Mouse (Mus musculus): ENCODE measurements around the gene Efcab9. TPM values are rescaled to one million over a fixed set of nuclear protein-coding genes. Genes with fewer than 3 reads are reported as not detected.
"Not testable (repeated sequence)": the region's sequence is repeated elsewhere in the genome, so short reads cannot be mapped to it uniquely, and the experiment has no call there.

Gene Efcab9
- total and polyA plus RNA-seq, 3 experiments, result 0.25 to 1.5 TPM; not detected in 1

GRCm38 (mm10) chr11:32514853-32515252 lies 17.0 kb downstream of the Efcab9 start:
- H3K9me3 ChIP-seq (replicated peaks; ENCODE audit: low read length); dilution Hi-C loops (cut with MboI; ENCODE audit: extremely low pct_ligation_motif_present, extremely low pct_unique_long_range_greater_than_20kb, low sequenced_read_pairs); H3K79me2 ChIP-seq (replicated peaks; ENCODE audit: control insufficient read depth, extremely low read depth, insufficient read depth, poor library complexity, severe bottlenecking); H3K4me3 ChIP-seq (replicated peaks in 1 of 3; ENCODE audit: low read depth in 2 of 3, low read length in 2 of 3, poor library complexity in 1 of 3); H3K4me2 ChIP-seq (ENCODE audit: insufficient read depth, low read depth, poor library complexity, severe bottlenecking); H3K27ac ChIP-seq (ENCODE audit: insufficient read depth, low read depth); H3K27me3 ChIP-seq (replicated peaks); in situ Hi-C loops (cut with MboI; ENCODE audit: low pct_ligation_motif_present, low pct_unique_long_range_greater_than_20kb, low sequenced_read_pairs); DNase-seq (ENCODE audit: extremely low read depth); H3K9ac ChIP-seq (ENCODE audit: insufficient read depth, low read depth): not testable (repeated sequence)
- Histone ChIP-seq H3K36me3 (replicated peaks in 1 of 2; ENCODE audit: control insufficient read depth in 1 of 2, insufficient read depth in 1 of 2, low read length in 1 of 2) (peaks cover 0 to 20% of the 10 kb centered on the region in 2 experiments), H3K4me1 (ENCODE audit: control insufficient read depth in 1 of 2, insufficient read depth in 2 of 2) (peaks cover 0 to 23% of the 10 kb centered on the region in 2 experiments; a peak in 2 of 4 replicates)
- TF ChIP-seq ZNF384 (IDR thresholded peaks at IDR 0.05; ENCODE audit: low read depth, low read length), result peak; percentile 71

GRCm38 (mm10) chr11:32510930-32511329 lies 21.0 kb downstream of the Efcab9 start:
- TF ChIP-seq SMC3 (IDR thresholded peaks at IDR 0.05; ENCODE audit: low read depth, low read length), result peak; percentile 48
- 0 out of 2 replicates have a peak, but pooled peaks have one; percentile 18 for TF ChIP-seq MYC (IDR thresholded peaks at IDR 0.05; ENCODE audit: low read depth, low read length)
- TF ChIP-seq USF2 (conservative IDR thresholded peaks at IDR 0.05; ENCODE audit: low read depth, low read length), result no peak
- TF ChIP-seq RAD21 (IDR thresholded peaks at IDR 0.05; ENCODE audit: low read depth, low read length), result peak; percentile 23
- TF ChIP-seq CTCF (conservative IDR thresholded peaks at IDR 0.05 in 1 of 2, IDR thresholded peaks at IDR 0.05 in 1 of 2; ENCODE audit: low read depth in 2 of 2, low read length in 2 of 2), result peak in 1 of 2 experiments; percentile 54; a peak in 2 of 4 replicates
- TF ChIP-seq MXI1 (IDR thresholded peaks at IDR 0.05; ENCODE audit: low read depth, low read length), result no peak
- no peak for TF ChIP-seq ZMIZ1 (IDR thresholded peaks at IDR 0.05; ENCODE audit: low read depth, low read length)
- DNase-seq (ENCODE audit: extremely low read depth), result no peak
- no peaks in the 10 kb centered on the region for H3K9me3 ChIP-seq (replicated peaks; ENCODE audit: low read length)
- no peak overlapping the region for H3K4me3 ChIP-seq (replicated peaks in 1 of 3; ENCODE audit: low read depth in 2 of 3, low read length in 2 of 3, poor library complexity in 1 of 3)
- H3K27me3 ChIP-seq (replicated peaks), result no peaks in the 10 kb centered on the region
- dilution Hi-C loops (cut with MboI; ENCODE audit: extremely low pct_ligation_motif_present, extremely low pct_unique_long_range_greater_than_20kb, low sequenced_read_pairs), result no loop called here
- H3K4me2 ChIP-seq (ENCODE audit: insufficient read depth, low read depth, poor library complexity, severe bottlenecking), result no peak overlapping the region
- no peaks in the 10 kb centered on the region for H3K79me2 ChIP-seq (replicated peaks; ENCODE audit: control insufficient read depth, extremely low read depth, insufficient read depth, poor library complexity, severe bottlenecking)
- in situ Hi-C loops (cut with MboI; ENCODE audit: low pct_ligation_motif_present, low pct_unique_long_range_greater_than_20kb, low sequenced_read_pairs), result no loop called here
- H3K36me3 ChIP-seq (replicated peaks in 1 of 2; ENCODE audit: control insufficient read depth in 1 of 2, insufficient read depth in 1 of 2, low read length in 1 of 2), result peaks cover 0 to 3% of the 10 kb centered on the region in 2 experiments
- no peak overlapping the region for H3K9ac ChIP-seq (ENCODE audit: insufficient read depth, low read depth)
- H3K27ac ChIP-seq (ENCODE audit: insufficient read depth, low read depth), result no peak overlapping the region
- H3K4me1 ChIP-seq (ENCODE audit: control insufficient read depth in 1 of 2, insufficient read depth in 2 of 2), result peaks cover 0 to 33% of the 10 kb centered on the region in 2 experiments; a peak in 2 of 4 replicates

GRCm38 (mm10) chr11:32505091-32505739 lies 26.7 kb downstream of the Efcab9 start:
- in situ Hi-C loops (cut with MboI; ENCODE audit: low pct_ligation_motif_present, low pct_unique_long_range_greater_than_20kb, low sequenced_read_pairs), result no loop called here
- H3K4me2 ChIP-seq (ENCODE audit: insufficient read depth, low read depth, poor library complexity, severe bottlenecking), result peak overlapping the region; percentile 60; the same call in 1 of the 2 replicates
- H3K27ac ChIP-seq (ENCODE audit: insufficient read depth, low read depth), result no peak overlapping the region
- H3K27me3 ChIP-seq (replicated peaks), result no peaks in the 10 kb centered on the region
- no peaks in the 10 kb centered on the region for H3K79me2 ChIP-seq (replicated peaks; ENCODE audit: control insufficient read depth, extremely low read depth, insufficient read depth, poor library complexity, severe bottlenecking)
- no peak overlapping the region for H3K9ac ChIP-seq (ENCODE audit: insufficient read depth, low read depth)
- no peak overlapping the region for H3K4me3 ChIP-seq (replicated peaks in 1 of 3; ENCODE audit: low read depth in 2 of 3, low read length in 2 of 3, poor library complexity in 1 of 3)
- dilution Hi-C loops (cut with MboI; ENCODE audit: extremely low pct_ligation_motif_present, extremely low pct_unique_long_range_greater_than_20kb, low sequenced_read_pairs), result no loop called here
- peaks cover 2 to 32% of the 10 kb centered on the region in 2 experiments; a peak in 3 of 4 replicates for H3K4me1 ChIP-seq (ENCODE audit: control insufficient read depth in 1 of 2, insufficient read depth in 2 of 2)
- H3K9me3 ChIP-seq (replicated peaks; ENCODE audit: low read length), result no peaks in the 10 kb centered on the region
- TF ChIP-seq JUND (conservative IDR thresholded peaks at IDR 0.05; ENCODE audit: low read depth, low read length) (no peak), EP300 (IDR thresholded peaks at IDR 0.05; ENCODE audit: low read length) (peak; percentile 50), PAX5 (IDR thresholded peaks at IDR 0.05; ENCODE audit: low read length) (no peak), GABPA (IDR thresholded peaks at IDR 0.05; ENCODE audit: insufficient replicate concordance, low read depth, low read length) (no peak), UBTF (IDR thresholded peaks at IDR 0.05; ENCODE audit: low read depth, low read length) (no peak), RCOR1 (conservative IDR thresholded peaks at IDR 0.05; ENCODE audit: low read depth, low read length) (no peak), E2F4 (IDR thresholded peaks at IDR 0.05; ENCODE audit: insufficient replicate concordance, low read depth, low read length) (no peak), ZMIZ1 (IDR thresholded peaks at IDR 0.05; ENCODE audit: low read depth, low read length) (no peak), MAX (IDR thresholded peaks at IDR 0.05; ENCODE audit: low read length) (no peak), USF2 (conservative IDR thresholded peaks at IDR 0.05; ENCODE audit: low read depth, low read length) (no peak), MAFK (IDR thresholded peaks at IDR 0.05; ENCODE audit: insufficient replicate concordance, low read length) (no peak), ETS1 (conservative IDR thresholded peaks at IDR 0.05; ENCODE audit: low read depth, low read length) (0 out of 2 replicates have a peak, but pooled peaks have one; percentile 23), CTCF (conservative IDR thresholded peaks at IDR 0.05 in 1 of 2, IDR thresholded peaks at IDR 0.05 in 1 of 2; ENCODE audit: low read depth in 2 of 2, low read length in 2 of 2) (no peak), ELF1 (IDR thresholded peaks at IDR 0.05; ENCODE audit: low read depth, low read length) (no peak), IRF4 (IDR thresholded peaks at IDR 0.05; ENCODE audit: low read depth, low read length) (no peak)
- DNase-seq (ENCODE audit: extremely low read depth), result peak; percentile 39
- peaks cover 0 to 3% of the 10 kb centered on the region in 2 experiments for H3K36me3 ChIP-seq (replicated peaks in 1 of 2; ENCODE audit: control insufficient read depth in 1 of 2, insufficient read depth in 1 of 2, low read length in 1 of 2)
